Mouse (Mus musculus): Measurements from ENCODE around the gene Cops4.

Gene Cops4

DNA sequence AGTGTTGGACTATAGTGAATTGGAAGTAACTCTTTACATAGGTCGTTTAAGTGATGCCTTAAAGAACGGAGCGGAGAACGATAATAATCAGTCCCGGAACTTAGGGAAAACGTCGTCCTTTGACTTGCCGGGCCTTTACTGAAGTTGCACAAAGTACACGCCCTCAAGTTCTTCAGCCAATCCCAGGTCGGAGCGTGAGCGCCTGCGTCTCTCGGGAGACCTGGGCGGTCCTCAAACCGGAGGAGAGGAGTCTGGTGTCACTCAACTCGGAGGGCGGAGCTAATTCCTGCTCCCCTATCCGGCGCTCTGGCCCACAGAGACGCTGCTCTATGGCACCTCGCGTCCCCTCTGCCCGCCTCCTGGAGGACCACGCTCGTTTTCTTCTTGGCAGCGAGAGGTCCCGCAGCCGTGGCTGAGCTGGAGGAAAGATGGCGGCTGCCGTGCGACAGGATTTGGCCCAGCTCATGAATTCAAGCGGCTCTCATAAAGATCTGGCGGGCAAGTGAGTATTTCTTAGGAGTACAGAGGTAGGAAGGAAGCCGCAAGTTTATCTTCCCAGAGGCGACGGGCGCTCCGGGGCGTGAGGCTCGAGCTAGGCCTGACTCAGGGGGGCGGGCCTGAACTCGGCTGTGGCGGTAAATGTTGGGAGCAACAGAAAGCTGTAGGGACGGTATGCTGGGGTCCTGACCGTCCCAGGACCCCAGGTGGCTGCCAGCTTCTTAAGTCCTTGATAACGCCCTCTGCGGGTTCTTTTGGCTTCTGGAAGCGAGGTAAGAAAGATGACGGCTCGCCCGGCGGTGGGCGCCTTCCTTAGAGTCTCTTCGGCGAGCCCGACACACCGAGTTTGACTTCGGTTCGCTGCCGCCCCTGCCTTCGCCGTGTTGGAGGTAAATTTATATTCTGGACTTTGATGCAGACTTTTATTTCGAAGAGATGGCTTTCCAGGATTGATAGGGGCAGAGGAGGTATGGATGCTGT, at the start of gene Cops4:
Gene Cops4 (plus strand): TSS at position 261 of the 978 bp plus-strand sequence.
- peak; percentile 99 for DNase-seq (ENCODE audit: low read depth)

DNA sequence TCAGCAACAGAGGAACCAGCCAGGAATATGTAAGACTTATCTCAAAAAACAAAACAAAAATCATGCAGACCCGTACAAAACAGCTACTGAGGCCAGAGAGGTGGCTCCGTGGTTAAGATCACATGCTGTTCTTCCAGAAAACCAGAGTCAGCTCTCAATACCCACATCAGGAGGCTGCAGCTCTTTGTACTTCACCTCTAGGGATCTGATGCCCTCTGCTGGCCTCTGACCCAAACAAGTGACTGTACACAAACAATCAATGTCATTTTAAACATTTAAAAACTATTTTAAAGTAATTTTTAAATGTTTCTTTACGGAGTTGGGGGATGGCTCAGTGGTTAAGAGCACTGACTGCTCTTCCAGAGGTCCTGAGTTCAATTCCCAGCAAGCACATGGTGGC, 41.8 kb upstream of the Cops4 start:
- peak; percentile 38 for DNase-seq (ENCODE audit: low read depth)

DNA sequence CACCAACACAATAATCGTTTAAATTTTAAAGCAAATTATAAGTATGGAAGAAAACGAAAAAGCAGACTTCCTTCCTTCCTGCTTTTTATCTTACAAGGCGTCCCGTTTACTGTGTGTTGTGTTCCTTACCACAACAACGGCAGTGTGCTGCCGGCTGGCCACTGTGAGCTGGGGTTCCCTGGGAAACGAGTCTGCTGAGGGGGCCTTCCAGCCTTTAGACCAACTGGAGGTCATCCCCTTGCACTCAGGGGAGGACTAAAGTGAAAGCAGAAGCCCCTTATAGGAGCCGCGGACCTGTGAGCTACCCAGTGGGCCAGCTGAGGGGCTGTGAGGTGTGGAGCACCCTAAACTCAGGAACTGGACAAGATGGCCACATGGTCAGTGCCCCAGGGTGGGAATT, 40.5 kb upstream of the Cops4 start:
- no peak for DNase-seq (ENCODE audit: low read depth)

DNA sequence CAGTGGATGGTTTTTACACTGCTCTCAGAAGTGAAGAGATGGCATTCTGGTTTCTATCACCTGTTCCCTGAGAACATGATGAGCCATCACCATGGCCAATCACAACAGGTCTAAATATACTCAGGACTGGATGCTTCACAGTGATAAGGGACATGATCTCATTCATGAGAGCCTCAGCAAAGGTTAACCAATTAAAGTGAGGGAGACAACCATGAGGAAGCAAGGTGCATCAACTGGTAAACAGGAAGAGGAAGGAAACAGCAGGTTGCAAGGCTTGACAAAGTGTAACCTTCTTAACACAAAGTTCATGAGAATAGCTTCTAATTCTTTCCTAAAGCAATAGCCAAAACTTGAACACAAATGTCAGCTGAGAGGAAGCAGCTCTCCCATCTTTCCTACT, 34.5 kb upstream of the Cops4 start:
- DNase-seq (ENCODE audit: low read depth) = peak; percentile 23

DNA sequence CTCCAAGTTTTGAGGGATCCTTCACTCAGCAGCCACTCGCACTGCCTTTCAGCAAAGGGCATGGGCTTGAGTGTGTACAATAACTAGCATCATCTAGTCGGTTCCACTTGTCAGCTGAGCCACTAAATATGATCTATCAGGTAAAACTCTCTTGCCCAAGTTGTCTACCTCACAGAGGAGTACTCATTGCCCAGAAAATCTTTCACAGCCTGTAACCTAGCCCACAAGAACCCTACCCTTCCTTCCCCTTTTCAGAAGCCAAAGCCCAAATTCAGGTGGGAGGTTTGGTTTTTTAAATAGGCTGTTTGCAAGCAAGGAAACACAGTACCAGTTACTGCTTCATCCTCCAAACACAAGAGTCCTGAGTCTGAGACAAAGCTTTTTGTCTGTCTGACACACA, 31.0 kb upstream of the Cops4 start:
- no peak for DNase-seq (ENCODE audit: low read depth)

DNA sequence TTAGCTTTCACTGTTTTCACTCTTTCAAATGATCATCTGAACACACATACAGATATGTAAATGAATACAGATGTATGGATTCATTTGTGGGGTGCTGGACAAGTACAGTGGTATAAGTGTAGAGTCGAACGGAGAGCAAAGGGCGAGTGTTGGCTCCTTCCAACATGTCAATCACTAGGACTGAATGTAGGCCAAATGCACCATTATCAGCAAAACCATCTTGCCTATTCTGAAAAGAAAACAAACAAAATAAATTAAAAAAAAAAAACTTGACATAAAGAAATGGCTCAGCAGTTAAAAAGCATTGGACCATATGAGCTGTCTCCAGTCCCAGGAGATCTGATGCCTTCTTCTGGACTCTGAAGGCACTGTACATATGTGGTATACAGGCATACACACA, 29.9 kb upstream of the Cops4 start:
- no peak for DNase-seq (ENCODE audit: low read depth)

DNA sequence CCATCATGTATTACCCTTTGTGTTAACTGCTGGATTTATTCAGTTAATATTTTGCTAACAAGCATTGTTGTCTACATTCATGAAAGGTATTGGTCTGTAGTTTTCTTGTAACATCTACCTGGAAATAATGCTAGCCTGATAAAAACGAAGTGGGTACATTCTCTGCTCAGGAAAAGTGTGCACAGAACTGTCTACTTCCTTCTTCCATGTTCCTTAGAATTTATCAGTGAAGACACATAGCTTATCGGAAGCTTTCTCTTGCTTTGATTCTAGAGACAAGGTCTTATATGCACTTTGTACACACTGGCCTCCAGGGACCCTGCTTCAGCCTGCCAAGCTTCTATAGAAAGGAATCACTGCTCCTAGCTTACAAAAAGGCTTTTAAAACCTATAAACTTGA, 28.8 kb upstream of the Cops4 start:
- no peak for DNase-seq (ENCODE audit: low read depth)

DNA sequence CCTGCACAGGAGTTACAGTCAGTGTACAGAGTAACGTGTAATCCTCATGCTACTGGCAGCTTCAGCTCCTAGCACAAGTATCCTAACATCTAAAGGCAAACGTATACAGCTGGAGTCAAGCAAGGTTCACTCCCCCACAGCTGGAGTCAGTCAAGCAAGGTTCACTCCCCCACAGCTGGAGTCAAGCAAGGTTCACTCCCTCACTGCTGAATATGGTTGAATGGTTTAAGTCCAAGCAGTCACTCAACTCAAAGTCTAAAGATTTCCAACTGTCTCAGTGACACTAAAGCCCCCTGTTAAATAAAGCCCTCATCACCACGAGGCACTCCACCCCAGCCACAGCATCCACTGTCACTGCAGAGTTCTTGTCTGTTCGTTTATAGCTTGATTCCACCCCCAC, 26.4 kb upstream of the Cops4 start:
- no peak for DNase-seq (ENCODE audit: low read depth)

DNA sequence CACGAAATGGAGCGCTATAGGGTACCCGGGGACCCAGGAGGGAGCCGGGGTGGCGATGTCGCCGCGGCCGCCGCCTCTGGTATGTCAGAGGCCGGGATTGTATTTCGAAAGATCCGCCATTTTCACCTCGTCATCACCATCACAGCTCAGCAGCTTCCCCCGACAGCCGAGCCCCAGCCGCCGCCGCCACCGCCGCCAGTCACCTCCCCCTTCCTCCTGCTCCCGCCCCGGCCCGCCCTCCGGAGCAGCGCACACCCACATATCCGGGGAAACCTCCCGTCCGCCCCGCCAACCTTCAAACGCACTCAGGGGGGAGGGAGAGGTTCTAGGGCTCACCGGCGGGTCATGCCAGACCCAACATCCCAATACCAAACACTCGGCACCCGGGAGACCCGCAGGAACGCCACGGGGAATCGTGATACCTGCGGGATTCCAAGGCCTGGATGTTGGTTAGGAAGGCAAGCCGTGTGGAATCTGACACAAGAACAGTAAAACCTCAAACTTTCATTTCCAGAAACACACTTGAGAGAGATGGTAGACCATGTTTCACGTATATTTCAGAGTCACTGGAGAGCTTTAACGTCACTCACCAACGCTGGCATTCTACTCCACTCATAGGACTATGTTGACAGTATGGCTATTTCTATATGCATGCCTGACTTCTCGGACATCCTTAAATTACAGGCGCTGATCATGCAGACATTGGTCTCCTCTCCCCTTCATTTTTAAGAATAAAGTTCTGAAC, 19.5 kb upstream of the Cops4 start:
- peak; percentile 89 for DNase-seq (ENCODE audit: low read depth)

DNA sequence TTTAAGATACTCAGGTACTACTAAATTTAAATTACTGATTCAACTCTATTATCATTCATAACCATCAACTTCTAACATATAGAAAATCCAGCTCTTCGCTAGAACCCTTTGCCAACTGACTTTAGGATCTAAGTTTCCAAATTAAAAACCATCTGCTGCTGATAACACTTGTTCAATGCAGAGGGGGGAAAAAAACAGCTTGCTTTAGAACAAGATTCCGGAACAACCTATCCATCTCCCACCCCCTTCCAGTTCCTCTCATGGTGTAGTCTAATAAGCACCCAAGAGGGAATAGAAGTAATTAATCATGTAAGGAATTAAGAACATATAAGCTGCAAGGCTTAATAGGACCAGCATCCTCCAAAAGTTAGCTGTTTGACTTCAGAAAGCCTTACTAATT, 18.9 kb upstream of the Cops4 start:
- DNase-seq (ENCODE audit: low read depth) = no peak

DNA sequence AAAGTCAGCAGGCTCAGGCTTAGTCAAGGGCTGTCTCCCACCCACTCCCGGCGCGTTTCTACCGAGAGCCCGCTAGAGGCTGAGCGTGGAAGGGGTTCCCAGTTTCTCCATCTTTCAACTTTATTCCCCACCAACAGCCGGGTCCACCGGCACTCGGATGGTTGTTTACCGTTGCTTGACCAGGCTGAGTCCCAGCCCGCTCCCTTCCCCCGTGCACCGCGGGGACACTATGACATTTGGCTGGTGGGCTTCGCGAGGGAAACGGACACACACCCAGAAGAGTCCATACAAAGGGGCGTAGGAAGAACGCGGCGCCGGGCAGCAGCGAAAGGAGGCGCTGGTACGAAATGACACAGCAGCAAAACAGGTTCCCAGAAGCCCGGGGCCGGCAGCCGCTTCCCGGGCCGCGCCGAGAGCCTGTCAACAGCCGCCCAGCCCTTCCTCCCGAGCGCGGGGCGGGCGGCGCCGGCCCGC, 18.2 kb upstream of the Cops4 start:
- peak; percentile 62 for DNase-seq (ENCODE audit: low read depth)

DNA sequence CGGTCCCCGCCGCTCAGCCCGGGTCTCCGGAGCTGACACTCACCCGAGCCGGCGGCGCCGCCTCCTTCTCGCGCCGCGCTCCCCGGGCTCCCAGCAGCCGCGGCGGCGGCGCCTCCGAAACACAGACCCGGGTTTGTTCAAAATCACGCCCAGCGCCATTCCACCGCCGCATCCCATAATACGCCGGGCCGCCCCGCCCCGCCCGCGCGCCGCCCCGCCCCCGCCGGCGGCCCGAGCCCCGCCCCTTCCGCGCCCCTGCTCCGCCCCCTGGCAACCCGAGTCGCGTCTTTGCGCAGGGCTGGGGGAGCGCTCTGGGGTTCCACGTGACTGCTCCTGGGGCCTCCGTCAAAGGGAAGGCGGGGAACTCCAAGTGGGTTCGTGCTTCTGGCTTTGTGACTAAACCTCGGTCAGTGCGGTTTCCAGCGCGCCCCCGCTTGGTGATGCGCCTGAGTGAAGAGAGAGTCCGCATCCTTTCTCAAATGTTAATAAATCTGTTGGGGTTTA, 17.6 kb upstream of the Cops4 start, which contains the start of gene Lin54:
Gene Lin54 (minus strand): TSS at position 182 of the 504 bp plus-strand sequence.
- DNase-seq (ENCODE audit: low read depth) = peak; percentile 95

DNA sequence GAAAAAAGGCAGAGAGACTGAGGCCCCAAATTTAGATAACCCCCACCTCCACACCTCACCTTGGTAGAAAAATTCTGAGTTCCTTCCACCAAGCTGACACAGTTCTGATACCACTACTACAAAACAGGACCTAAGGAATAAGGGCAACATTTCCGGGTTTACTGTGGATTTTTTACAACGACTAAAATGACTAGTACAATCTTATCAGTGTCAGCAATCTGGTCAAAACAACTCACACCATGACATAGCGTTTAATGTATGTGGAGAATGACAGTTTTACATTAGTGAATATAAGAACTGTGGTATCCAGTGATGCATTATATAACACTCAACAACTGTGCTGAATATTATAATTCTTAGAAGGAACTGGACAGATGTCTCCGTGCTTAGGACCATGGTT, 16.8 kb upstream of the Cops4 start:
- peak; percentile 37 for DNase-seq (ENCODE audit: low read depth)

DNA sequence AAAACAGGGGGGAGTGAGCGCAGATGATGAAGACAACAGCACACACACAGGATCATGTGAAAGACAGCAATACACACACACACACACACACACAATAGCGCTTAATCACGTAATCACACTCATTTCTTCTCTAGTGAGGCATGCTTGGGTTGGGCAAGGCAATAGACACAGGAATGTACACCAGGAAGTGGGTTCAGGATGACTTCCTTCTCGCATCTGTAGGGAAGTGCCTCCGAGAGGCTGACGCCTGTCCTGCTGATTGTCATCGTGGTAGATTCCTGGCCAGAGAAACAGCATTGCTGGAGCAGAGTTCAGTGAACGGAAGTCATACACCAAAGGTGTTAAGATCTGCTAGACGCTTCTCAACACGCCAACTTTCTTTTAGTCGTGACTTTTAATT, 8.9 kb upstream of the Cops4 start:
- peak; percentile 47 for DNase-seq (ENCODE audit: low read depth)

DNA sequence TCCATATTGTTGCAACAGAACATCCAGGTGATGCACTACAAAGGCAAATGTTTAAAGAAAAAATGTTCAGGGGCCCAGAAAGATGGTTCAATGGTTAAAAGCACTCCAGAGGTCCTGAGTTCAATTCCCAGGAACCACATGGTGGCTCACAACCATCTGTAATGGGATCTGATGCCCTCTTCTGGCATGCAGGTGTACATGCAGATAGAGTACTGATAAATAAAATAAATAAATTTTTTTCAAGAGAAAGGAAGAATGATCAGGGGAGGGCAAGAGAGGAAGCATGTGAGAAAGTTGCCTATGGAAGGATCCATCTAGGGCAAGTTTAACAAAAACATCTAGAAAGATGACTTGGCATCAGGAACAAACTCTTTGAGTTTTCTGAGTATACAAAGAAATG, 5.5 kb upstream of the Cops4 start:
- DNase-seq (ENCODE audit: low read depth) = no peak

DNA sequence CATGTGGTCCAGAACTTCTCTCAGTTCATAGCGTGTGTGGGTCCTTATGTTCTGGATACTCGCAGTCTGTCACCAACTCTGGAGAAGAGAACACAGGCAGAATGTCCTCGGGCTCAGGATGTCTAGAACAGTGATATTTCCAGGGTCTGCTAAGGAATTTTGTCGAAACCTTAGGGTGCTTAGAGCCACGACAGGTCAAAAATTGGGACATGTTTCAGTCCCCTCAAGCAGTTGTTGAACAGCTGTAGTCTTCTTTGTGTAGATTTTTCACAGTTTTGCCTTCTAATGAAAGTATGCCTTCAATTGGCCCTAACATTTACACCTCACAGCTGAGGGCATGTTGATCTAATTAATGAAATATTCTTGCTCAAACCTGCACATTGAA, 910 bp downstream of the Cops4 start:
- no peak for DNase-seq (ENCODE audit: low read depth)

DNA sequence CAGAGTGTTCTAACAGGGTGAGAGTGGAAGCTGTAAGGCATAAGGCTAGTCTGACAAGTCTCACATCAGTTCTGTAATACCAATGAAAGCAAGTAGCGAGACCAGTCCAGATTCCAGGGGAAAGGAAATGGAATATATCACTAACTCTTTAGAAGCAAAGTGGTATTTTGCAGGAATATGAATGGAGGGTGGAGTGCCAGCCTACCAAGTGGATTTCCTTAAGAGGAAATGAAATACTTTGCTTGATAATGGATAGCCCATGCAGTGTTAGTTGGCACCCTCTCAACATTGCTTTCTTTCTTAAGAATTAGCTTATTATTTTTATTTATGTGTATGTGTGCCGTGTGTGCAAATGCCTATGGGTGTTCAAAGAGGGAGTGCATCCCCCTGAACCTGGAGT, 2.1 kb downstream of the Cops4 start:
- DNase-seq (ENCODE audit: low read depth) = no peak

DNA sequence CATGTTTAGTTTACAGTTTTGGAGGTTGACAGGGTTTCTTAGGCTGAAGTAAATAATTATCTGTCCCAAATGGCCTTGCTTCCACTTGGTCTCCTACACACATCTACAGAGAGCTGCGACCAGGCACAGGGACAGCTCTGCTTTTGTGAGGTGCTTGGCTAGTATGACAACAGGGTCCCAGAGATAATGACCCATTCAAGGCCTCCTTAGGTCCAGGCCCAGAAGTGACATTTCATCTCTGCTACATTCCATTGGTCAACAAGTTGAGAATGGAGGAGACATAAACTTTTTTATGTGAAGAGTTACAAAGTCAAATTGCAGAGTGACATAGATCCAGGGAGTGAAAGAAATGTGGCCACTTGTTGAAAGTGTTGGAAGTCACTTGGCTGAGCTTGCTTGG, 5.2 kb downstream of the Cops4 start:
- DNase-seq (ENCODE audit: low read depth) = no peak

DNA sequence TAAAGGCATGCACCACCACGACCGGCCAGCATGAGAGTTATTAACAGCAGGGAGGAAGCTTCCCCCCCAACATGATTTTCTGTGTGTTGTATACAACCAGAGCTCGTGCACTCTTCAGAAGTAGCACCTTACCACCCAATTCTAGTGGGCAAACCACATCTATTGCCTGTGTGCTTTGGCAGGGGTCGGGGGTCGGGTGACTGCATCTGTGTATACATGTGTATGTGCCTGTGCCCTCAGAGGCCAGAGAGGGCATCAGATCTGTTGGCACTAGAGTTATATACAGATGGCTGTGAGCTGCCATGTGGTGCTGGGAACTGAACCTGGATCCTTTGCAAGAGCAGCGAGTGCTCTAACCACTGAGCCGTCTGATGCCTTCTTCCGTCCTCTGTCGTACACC, 6.8 kb downstream of the Cops4 start:
- no peak for DNase-seq (ENCODE audit: low read depth)

DNA sequence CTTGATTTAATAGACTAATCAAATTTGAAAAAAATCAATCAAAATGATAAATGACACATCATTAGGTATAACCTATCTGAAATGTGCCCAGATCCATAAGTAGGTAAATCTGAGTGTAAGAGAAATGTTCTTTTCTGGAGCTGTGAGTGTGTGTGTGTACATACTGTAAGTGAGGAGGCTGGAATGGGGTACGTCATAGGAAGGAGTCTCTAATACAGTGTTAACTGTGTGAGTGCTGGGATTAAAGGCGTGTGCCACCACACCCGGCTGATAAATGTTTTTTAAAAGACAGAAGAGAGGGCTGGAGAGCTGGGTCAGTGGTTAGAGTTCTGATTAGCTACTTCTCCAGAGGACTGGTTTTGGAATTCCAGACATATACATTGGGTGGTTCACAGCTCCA, 7.5 kb downstream of the Cops4 start:
- DNase-seq (ENCODE audit: low read depth) = no peak

DNA sequence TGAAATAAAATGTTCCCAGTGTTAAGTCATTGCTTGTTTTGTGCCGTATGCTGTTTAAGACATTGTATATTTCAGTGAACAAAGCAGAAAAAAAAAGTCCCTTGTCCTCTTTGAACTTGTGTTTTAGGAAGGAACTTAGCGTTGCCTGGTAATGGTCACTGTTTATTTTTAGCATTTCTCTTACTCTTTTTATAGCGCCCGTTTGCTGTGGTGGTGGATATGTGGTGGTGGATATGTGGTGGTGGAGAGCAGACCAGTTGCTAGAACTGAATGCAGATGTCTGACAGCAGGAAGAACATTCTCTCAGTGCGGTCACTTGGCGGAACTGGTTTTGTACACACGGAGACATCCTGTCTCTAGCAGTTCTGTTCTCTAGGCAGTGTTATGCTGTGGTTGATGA, 8.1 kb downstream of the Cops4 start:
- DNase-seq (ENCODE audit: low read depth) = peak; percentile 82

DNA sequence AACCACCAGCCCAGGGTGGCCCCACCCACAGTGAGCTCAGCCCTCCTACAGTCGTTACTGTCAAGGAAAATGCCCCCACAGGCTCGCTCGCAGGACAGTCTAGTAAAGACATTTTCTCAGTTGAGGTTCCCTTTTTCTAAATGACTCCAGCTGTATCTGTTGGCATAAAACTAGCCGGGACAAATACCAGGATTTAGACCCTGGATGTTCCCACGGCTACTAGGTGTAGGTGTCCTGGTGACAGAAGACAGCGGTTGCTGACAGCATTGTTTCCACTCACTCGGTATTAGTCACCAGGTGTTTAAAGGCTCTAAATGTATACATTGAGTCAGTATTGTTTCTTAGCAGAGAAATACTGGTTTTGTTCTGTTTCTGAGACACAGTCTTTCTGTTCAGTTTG, 17.7 kb downstream of the Cops4 start:
- DNase-seq (ENCODE audit: low read depth) = no peak

DNA sequence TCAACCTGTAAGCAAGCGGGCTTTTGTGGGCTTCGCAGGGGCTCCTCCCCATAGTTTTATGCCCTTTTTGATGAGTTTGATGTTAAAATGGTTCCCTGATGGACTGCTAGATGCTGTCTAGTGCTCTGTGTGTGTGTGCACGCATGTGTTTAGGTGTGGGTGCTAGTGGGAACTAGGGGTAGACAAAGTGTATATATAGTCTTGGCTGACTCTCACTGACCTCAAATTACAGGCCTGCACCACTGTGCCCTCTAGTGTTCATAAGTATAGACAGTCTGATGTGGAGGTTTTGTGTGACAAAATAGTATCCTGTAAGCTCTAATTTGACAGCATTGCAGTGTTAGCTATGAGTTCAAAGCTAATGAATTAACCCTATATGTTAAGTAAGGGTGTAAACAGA, 18.5 kb downstream of the Cops4 start:
- peak; percentile 74 for DNase-seq (ENCODE audit: low read depth)

Data from naive thymus-derived CD4-positive, alpha-beta T cell, adult 2 months (primary cell).